Mouse (Mus musculus) embryo, embryonic 10.5 days (tissue): Measurements from ENCODE around the gene Sucnr1.
"Not testable (repeated sequence)": the region's sequence is repeated elsewhere in the genome, so short reads cannot be mapped to it uniquely, and the experiment has no call there.

ENCODE experiments used
- DNase-seq: peaks from one replicate; pipeline ENCODE4 v3.0.0-alpha.2; 2015; ENCODE audit warnings: low spot score

Gene Sucnr1

DNA sequence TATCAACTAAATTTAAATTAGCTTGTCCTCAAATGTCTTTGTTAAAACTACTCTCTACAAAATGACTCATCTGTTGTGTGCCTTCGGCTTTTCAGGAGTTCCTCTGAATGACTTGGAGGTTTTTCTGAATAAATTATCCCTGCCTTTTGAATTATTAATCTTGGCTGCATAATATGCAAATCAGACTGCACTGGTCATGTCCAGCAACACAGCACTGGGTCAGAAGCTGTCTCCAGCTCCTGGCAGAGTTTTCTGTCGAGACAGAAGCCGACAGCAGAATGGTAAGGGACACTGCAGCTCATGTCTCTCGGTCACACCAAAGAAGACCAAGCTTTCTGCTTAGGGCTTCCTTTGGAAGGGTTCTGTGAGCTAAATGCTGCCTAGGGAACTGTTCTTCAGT, at the start of gene Sucnr1:
TSS of gene Sucnr1 (plus strand) at position 222 of the 400 bp plus-strand sequence.
- no peak for DNase-seq

DNA sequence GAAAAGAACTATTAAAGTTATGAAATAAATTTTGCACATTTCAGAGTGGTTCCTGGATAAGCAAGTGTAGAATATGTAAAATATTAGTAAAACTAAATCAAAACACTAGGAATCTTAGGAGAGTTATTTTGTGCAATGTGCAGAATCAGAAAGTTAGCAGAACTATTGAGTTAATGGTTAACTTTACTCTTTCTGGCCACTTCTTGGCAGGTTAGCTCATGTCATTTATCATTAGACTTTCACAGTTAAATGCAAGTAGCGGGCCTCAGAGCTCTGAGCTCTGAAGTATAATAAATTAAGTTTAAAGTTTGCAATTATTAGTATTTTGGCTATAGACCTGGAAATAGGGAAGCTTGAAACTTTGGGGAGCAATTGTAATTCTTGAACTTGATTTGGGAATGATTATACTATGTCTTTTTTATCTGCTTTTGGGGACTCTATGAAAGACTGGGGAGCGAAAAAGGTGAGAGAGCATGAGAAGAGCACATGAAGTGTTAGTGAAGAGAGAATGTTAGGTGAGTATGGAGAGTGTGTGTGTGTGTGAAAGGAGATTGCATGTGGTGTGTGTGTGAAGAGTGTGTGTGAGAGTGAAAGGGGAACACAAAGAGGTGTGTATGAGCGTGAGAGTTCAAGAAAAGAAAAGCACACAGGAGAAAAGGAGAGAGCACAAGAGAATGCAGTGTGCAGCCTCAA, 35.3 kb upstream of the Sucnr1 start:
- DNase-seq: no peak

DNA sequence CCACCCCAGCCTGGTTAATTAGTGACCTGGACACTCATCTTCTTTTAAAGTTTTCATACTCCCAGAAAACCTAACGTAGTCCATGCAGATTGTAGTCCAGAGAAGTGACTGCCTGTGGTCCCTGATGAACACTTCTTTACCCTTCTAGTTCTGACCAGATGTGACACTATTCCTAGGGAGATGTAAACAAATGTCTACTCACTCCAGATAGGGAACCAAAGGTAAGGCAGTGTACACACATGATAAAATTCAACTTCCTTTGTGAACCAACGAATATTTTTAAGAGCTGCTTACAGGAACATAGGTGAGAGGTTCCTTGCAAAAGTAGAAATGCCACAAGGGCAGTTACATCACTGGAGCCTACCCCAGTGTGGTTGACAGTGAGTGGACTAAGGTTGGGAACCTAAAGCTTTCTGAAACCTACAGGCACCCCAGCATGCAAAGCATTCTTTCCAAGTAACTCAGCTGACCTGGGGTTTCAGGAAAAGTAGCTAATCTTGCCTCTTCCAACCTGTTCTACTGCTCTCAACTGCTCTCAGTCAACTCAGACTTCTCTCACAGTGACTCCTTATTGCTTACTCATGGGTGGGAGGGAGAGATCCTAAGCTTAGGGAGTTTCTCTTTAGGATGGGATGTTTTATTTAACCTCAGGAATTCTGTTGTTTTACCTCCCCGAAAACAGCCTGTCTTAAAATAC, 28.3 kb upstream of the Sucnr1 start:
- no peak for DNase-seq

DNA sequence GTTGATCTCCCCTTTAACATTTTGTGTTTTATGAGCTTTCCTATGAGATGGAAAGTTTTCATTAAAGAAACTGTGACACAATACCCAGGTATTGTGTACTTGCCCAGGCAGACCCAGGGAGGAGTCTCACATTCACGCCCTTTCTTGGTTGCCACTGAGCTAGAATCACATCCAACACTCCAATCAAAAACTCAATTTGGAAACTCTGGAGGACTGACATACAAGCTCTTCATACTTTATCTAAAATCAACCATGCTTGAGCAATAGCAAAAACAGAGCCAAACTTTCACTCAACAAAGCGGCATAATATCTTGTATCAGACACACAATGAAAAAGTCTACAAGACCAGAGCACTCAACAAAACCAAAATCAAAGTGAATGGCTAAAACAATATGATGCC, 27.7 kb upstream of the Sucnr1 start:
- DNase-seq: no peak

- DNase-seq: peak; percentile 58
Observed at GRCm38 (mm10) chr3:60056451-60056850, 25.2 kb upstream of the Sucnr1 start.

DNA sequence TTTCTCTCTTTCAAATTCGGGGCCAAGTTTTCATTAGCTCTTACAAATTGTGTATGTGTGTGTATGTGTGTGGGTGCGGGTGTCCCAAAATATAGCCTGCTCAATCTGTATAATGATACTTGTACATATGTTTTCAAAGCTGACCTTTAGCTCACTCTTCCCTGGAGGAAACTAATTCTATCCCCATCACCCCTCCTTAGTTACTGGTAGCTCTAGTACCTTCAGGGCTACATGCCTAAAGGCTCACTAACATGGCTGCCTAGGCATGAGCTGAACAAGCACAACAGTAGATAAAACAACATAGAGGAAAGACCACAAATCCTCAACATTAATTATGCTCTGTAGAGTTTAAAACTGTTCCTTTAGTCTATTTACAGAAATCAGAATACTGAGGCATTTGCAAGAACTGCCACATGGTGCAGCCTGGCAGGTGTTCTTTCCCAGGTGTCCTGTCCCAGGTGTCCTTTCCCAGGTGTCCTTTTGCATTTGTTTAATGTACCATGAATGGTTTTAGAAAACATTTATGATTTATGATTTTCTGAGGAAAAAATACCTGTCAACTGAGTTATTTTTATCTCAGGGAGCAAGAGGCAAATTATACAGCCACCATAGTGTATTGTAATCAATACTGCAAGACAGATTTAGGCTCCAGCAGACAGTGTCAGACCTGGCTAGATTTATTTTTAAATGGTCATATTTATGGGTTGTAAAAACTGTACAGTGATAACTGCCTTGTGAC, 24.4 kb upstream of the Sucnr1 start:
- DNase-seq: no peak

DNA sequence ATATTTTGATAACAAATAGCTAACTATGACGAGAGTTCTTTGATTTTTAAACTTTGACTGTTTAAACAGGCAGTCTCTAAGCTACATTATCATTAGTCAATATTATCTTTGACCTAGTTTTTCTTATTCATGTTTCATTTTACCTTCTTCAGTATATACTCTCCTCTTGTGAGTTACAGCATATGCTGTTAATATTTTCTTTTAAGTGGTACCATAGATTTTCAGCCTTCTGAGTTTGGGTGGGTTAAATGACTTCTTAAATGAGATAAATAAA, 23.9 kb upstream of the Sucnr1 start:
- no peak for DNase-seq

- DNase-seq: no peak
Observed at GRCm38 (mm10) chr3:60078883-60079415, 2.7 kb upstream of the Sucnr1 start.

GRCm38 (mm10) chr3:60080572-60080971, 1.1 kb upstream of the Sucnr1 start:
- DNase-seq: no peak

- no peak for DNase-seq
Observed at GRCm38 (mm10) chr3:60082746-60083145, 1.1 kb downstream of the Sucnr1 start.

- DNase-seq: no peak
Observed at GRCm38 (mm10) chr3:60085729-60086128, 4.1 kb downstream of the Sucnr1 start.

GRCm38 (mm10) chr3:60091321-60091720, 9.7 kb downstream of the Sucnr1 start:
- DNase-seq: no peak

DNA sequence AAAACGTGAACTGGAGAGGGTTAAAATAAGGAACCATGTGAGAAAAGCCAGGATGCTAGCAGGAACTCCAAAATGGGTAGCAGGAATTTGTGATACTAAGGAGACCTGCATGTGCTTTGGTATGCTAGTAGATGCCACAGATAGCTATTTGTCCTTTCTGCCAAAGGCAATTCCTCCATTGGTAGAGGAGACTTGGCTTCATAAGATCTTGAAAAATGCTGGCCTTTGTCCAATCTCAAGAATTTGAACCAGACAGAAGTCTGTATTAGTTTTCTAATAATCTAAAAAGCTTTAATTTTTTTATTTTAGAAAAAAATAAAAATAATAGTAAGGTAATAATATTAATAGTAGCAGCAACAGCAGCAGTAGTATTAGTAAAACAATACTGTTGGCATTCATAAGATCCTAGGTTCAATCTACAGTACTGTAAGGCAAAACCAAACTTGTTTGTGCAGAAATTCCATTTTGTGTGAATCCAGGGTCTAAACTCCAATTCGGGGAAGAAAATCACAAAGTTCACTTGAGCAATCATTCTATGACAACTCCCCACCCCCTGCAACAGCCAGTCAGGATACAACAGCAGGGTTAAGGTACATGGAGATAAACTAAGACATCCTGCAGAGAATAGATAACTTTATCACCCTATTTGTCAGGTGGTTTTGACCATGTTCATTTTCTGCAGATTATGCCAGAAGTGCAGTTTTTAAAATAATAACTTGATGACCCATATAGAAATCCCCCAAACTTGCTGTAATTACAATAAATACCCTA, 12.9 kb downstream of the Sucnr1 start:
- DNase-seq: no peak

DNA sequence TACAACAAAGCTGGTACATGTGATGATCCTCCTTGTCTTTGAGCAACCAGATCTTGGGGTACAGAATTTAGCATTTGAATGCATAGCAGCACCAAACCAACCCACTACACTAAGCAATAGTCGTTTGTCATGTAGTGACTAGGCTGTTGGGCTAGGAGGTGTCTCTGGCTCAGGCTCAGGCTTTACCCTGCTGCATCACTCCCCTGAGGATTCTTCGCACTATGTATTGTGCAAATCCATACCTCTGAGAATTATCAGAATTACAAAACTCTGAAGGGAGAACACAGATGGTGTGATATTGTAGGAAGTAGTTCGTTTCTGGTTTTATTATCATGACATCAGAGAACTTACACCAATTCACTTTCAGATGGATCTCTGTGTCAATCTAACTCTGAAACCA, 15.3 kb downstream of the Sucnr1 start:
- DNase-seq: no peak

GRCm38 (mm10) chr3:60097485-60097884, 15.8 kb downstream of the Sucnr1 start:
- no peak for DNase-seq

DNA sequence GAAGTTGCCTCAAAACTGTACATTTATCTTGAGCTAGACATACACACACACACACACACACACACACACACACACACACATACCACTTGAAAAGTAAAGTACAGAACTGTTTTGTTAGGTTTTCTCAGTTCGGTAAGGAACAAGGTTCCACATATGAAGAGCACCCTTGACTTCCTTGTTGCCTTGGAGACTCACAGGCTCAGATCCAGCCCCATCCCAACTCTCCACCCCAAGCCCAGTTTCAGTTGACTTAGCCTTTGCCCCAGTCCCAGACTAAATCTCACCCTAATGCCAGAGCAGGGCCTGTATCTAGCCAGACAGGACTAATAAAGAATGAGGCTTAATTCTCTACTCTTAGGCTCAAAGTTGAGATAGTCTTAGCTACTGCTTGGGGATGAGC, 16.9 kb downstream of the Sucnr1 start:
- no peak for DNase-seq

DNA sequence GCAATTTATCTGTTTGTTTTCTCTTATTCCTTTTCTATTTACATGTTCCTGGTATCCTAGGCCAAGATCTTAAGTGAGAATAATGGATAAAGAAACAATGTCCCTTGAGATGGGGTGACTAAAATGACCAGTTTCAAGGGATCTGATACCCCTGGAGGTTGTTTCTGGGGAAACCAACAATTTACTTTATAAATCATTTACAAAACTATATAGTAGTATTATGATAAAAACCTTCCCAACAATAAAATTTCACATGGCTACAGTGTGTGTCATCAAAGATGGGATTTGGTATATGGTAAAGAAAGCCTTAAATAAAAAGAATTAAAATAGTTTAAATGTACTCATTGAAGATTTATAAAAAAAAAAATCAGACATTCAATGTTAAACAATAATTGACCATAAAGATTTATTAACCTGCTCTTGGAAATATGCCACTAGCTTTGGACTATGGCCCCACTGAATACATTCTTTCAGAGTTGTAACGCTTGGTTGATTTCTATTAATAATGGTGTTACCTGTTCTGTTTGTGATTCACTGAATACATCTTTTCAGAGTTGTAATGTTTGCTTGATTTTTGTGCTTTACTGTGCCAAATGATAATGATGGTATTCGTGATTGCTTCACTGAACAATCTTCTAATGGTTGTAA, 22.9 kb downstream of the Sucnr1 start:
- DNase-seq: no peak

- not testable (repeated sequence) for DNase-seq
Observed at GRCm38 (mm10) chr3:60106446-60106845, 24.8 kb downstream of the Sucnr1 start.

DNA sequence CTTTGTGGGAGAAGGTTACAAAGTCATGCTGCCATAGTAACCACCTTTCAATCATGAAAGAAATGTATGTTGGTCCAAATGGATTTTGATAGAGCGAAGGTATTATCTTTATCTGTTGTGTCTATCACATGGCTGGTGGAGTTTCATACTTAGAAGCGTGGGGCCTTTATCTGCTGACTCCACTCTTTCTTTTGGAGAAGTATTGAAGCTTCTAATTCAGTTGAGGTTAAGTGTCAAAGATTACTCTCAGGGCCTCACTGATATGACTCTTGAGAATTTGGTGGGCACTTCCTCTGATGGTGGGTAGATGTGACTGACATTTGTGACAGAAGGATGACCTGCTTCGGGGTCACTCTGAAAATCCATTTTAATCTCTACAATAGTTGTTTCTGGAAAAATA, 26.1 kb downstream of the Sucnr1 start:
- no peak for DNase-seq

DNA sequence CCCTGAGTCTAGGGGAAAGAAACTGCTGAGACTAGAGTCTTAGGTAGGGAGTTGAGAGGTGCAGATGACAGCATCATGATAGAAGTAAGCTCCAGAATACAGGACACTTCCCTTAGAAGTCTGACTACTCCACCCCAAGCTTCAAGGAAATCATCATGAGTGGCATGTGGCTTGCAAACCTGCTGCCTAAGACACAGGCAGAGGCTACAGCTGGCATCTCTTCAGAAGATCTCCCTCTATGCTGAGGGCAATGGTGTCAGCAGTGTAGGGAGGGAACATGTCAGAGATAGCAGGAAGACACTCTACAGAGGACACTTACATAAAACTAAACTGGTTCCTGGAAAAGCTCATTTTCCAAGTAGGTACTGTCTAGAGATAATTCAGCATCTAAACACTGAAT, 27.1 kb downstream of the Sucnr1 start:
- no peak for DNase-seq

- DNase-seq: no peak
Observed at GRCm38 (mm10) chr3:60111135-60111710, 29.6 kb downstream of the Sucnr1 start.
